Comparison of ENCODE assay signal across 8 mouse cellular contexts in the genomic region with DNA sequence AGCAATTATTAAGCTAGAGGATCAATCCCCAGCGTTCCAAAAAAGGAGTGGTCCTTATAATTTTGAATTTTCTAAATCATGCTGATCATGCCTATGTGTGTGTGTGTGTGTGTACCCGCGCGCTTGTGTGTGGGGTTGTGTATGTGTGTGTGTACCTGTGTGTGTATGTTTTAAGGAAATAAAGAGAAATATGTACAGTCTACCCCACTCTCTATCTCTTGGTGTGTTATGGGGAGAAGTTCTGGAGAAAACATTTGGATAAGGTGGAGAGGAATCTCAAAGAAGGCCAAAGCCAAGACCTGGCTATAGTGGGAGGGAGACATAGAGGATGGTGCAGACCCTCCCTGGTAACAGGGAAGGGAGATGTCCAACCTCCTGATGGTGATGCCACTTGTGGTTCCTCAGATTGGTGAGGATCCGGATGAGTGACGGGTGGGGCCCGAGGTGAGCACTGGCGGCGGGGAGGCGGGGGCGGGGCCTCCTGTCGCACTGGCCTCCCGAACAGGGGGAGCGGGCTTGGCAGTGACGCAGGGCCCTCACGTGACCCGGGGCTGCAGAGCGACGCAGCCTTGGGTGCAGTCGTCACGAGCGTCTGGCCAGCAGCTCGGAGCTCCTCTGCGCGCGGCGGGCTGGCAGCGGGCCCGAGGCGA. TPM values are rescaled to one million over a fixed set of nuclear protein-coding genes. Genes with fewer than 3 reads are reported as not detected.
DNase-seq lines count a peak whose midpoint lies in the region; ATAC-seq and TF ChIP-seq lines count a peak whose summit lies in the region.
"Not testable (repeated sequence)": the region's sequence is repeated elsewhere in the genome, so short reads cannot be mapped to it uniquely, and the experiment has no call there.

A gene (plus strand): TSS at position 511 of the 650 bp plus-strand sequence.

- in situ Hi-C loops in Patski (cut with MboI; ENCODE audit: low pct_unique_long_range_greater_than_20kb) = not testable (repeated sequence)

- peak; percentile 93 for ATAC-seq in Patski
- peak; percentile 99 for ATAC-seq in lung, postnatal 0 days
- peak; percentile 44; the same call in 1 of the 2 replicates for ATAC-seq in neutrophil, adult 5-6 weeks (ENCODE audit: extremely low read depth, insufficient number of reproducible peaks, low FRiP score, poor library complexity, severe bottlenecking)

- CTCF ChIA-PET in Patski (lab: Charles Lee) = interaction anchor here (3.1 kb wide), 1 partner anchor 20 kb away, joined by 11 read pairs; no protein-coding TSS in a partner anchor

- H3K27me3 ChIP-seq in Patski; lung, postnatal 0 days (replicated peaks; ENCODE audit: insufficient read depth, low read length): not testable (repeated sequence)

- not testable (repeated sequence) for H3K9me3 ChIP-seq in lung, postnatal 0 days (ENCODE audit: low read length)

- H3K4me2 ChIP-seq in lung, postnatal 0 days (replicated peaks; ENCODE audit: low read depth, low read length) = peak within 1 kb of the TSS; percentile 43

- not testable (repeated sequence) for H3K27ac ChIP-seq in cortical plate, adult 2 months (ENCODE audit: insufficient read depth, low read length); lung, postnatal 0 days (ENCODE audit: low read length)

- 72% methylated on average over 4 of the region's 30 CpGs for WGBS in lung, postnatal 0 days

- H3K4me3 ChIP-seq in cortical plate, adult 2 months (ENCODE audit: insufficient read depth, low read length) = peak within 1 kb of the TSS; percentile 65
- H3K4me3 ChIP-seq in lung, postnatal 0 days (ENCODE audit: low read depth, low read length) = peak within 1 kb of the TSS; percentile 35

- not testable (repeated sequence) for DNase-seq in Patski (ENCODE audit: low read depth, low spot score); lung, postnatal 0 days (ENCODE audit: low spot score)
- DNase-seq in gastrocnemius, postnatal 4 days (ENCODE audit: low spot score in 2 of 2) = peak in 1 of 2 experiments; percentile 8
- DNase-seq in induced T-regulatory cell, adult 2 months (ENCODE audit: low read depth) = peak; percentile 45
- peak in 1 of 2 experiments; percentile 38 for DNase-seq in layer of hippocampus, postnatal 36 days
- peak; percentile 23 to 58 for DNase-seq in thymus, postnatal 10 days (ENCODE audit: low spot score in 2 of 2)

- H3K4me1 ChIP-seq in cortical plate, adult 2 months (ENCODE audit: control insufficient read depth, insufficient read depth, low read length); lung, postnatal 0 days (ENCODE audit: insufficient read depth, low read depth, low read length): not testable (repeated sequence)

- POLR2A ChIA-PET in Patski (lab: Charles Lee) = not testable (repeated sequence)

- not testable (repeated sequence) for TF ChIP-seq CTCF in Patski (IDR thresholded peaks at IDR 0.05); cortical plate, adult 2 months (IDR thresholded peaks at IDR 0.05; ENCODE audit: extremely low read depth, insufficient read depth, low read length); lung, postnatal 0 days (IDR thresholded peaks at IDR 0.05)

- not testable (repeated sequence) for H3K9ac ChIP-seq in lung, postnatal 0 days (replicated peaks; ENCODE audit: low read depth)

- TF ChIP-seq EP300 in lung, postnatal 0 days (IDR thresholded peaks at IDR 0.05) = not testable (repeated sequence)

- TF ChIP-seq POLR2A in cortical plate, adult 2 months (IDR thresholded peaks at IDR 0.05; ENCODE audit: extremely low read depth, insufficient read depth, low read length) = not testable (repeated sequence)

- H3K36me3 ChIP-seq in lung, postnatal 0 days (ENCODE audit: insufficient read depth, low read length) = not testable (repeated sequence)

RNA-seq across cellular contexts. Expression of the gene that starts here (rescaled TPM):
- 454 TPM for polyA plus RNA-seq in Patski (2021)
- polyA plus RNA-seq in cortical plate, adult 2 months (2012; rRNA removed) = 440 and 459 TPM in 2 replicates
- total RNA-seq in gastrocnemius, postnatal 4 days (2021) = 10 to 100 TPM; 58.9 to 72.6 TPM
- total RNA-seq in layer of hippocampus, postnatal 36 days (2021) = 100 to 1,000 TPM; 288 to 298 TPM
- polyA plus RNA-seq in lung, postnatal 0 days (2015; fragmentation: Nextera tagmentation; extraction: Ambion mirVana) = 275 and 314 TPM in 2 replicates
- 8.5 and 8.8 TPM in 2 replicates for total RNA-seq in neutrophil, adult 5-6 weeks (2017)

Comparison
In these comparisons a context has a peak if more than half of its experiments do, and no peak if none do; other contexts are left out.
1. ATAC-seq: peak in every context shown above with its lines; median percentile 99 in lung, postnatal 0 days; 93 in Patski; 44 in neutrophil, adult 5-6 weeks.